Mouse (Mus musculus): ENCODE measurements around the gene Recql5. TPM values are rescaled to one million over a fixed set of nuclear protein-coding genes. Genes with fewer than 3 reads are reported as not detected.

Gene Recql5
- polyA plus RNA-seq, 1 experiment from 2014 or later: 7.9 TPM

- peak; percentile 19 for ATAC-seq (ENCODE audit: low read depth)
- H3K9ac ChIP-seq (ENCODE audit: low read depth, low read length): peak within 1 kb of the TSS; percentile 82
Observed at GRCm38 (mm10) chr11:115899486-115900266, 33.6 kb downstream of the Recql5 start, which contains the start of gene Smim5. Gene Smim5 (plus strand): TSS chr11:115899966.

DNA sequence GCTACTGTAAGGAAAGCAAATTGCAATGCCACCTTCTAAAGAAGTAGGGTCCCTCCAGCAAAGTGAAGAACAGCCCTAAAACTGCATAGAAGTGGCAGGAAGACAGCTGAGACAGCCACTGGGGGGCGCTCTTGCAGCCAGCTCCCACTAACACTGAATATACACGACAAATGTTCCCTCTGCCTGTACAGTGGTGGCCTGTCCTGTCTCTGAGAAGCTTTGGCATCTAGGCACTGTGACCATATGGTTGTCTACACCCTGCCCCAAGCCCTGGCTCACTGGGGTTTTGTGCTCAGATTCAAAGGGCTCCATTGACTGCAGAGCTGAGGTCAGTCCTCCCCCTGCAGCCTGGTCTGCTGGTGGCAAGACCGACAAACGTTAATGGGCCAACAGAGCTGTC lies 34.4 kb downstream of the Recql5 start:
- Histone ChIP-seq H3K4me3 (ENCODE audit: low read depth, low read length) (no peak overlapping the region), H3K4me2 (ENCODE audit: low read depth, low read length) (peak overlapping the region; percentile 67; the same call in 1 of the 2 replicates), H3K27me3 (ENCODE audit: control insufficient read depth, insufficient read depth, low read depth, low read length) (no peaks in the 10 kb centered on the region), H3K27ac (ENCODE audit: low read length) (peak overlapping the region; percentile 98), H3K9me3 (replicated peaks; ENCODE audit: control insufficient read depth, low read length) (no peaks in the 10 kb centered on the region), H3K4me1 (ENCODE audit: control insufficient read depth, low read depth, low read length) (peaks cover 53% of the 10 kb centered on the region), H3K9ac (ENCODE audit: low read depth, low read length) (peak overlapping the region; percentile 82; the same call in 1 of the 2 replicates), H3K36me3 (ENCODE audit: control insufficient read depth, insufficient read depth) (no peaks in the 10 kb centered on the region)
- WGBS (ENCODE audit: insufficient replicate concordance): 9% methylated on average over 4 of the region's 4 CpGs
- no peak for ATAC-seq (ENCODE audit: low read depth)

More at GRCm38 (mm10) chr11:115899486-115900266, 33.6 kb downstream of the Recql5 start, which contains the start of gene Smim5:
- WGBS (ENCODE audit: insufficient replicate concordance): 17% methylated on average over 16 of the region's 16 CpGs
- H3K4me1 ChIP-seq (ENCODE audit: control insufficient read depth, low read depth, low read length): peaks cover 61% of the 10 kb centered on the region
- no peaks in the 10 kb centered on the region for H3K27me3 ChIP-seq (ENCODE audit: control insufficient read depth, insufficient read depth, low read depth, low read length)
- no peaks in the 10 kb centered on the region; the same call in 1 of the 2 replicates for H3K36me3 ChIP-seq (ENCODE audit: control insufficient read depth, insufficient read depth)
- H3K4me3 ChIP-seq (ENCODE audit: low read depth, low read length): peak within 1 kb of the TSS; percentile 72
- H3K4me2 ChIP-seq (ENCODE audit: low read depth, low read length): peak within 1 kb of the TSS; percentile 67
- H3K27ac ChIP-seq (ENCODE audit: low read length): peak within 1 kb of the TSS; percentile 98
- H3K9me3 ChIP-seq (replicated peaks; ENCODE audit: control insufficient read depth, low read length): no peaks in the 10 kb centered on the region

DNA sequence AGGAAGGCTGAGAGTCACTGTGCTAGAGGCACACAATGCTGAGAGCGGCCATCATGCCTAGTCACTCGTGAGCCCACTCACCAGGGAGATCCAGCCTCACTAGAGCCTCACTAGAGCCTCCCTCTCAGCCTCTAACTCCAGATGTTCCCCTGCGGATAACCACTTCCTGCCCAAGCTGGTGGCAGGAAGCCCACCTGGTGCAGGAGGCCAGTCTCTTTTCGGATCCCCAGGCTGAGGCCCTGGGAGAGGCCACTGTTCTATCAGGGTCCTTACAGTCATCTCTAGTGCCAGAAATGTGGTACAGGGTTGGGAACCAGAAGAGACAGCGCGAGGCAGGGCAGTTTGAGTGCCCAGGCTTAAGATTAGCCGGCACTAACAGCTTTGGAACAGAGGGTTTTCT lies 34.8 kb downstream of the Recql5 start:
- peak overlapping the region; percentile 67; the same call in 1 of the 2 replicates for H3K4me2 ChIP-seq (ENCODE audit: low read depth, low read length)
- peak overlapping the region; percentile 98; the same call in 1 of the 2 replicates for H3K27ac ChIP-seq (ENCODE audit: low read length)
- 37% methylated on average over 7 of the region's 7 CpGs for WGBS (ENCODE audit: insufficient replicate concordance)
- peaks cover 49% of the 10 kb centered on the region for H3K4me1 ChIP-seq (ENCODE audit: control insufficient read depth, low read depth, low read length)
- no peaks in the 10 kb centered on the region for H3K36me3 ChIP-seq (ENCODE audit: control insufficient read depth, insufficient read depth)
- H3K9me3 ChIP-seq (replicated peaks; ENCODE audit: control insufficient read depth, low read length): no peaks in the 10 kb centered on the region
- ATAC-seq (ENCODE audit: low read depth): no peak
- no peak overlapping the region for H3K4me3 ChIP-seq (ENCODE audit: low read depth, low read length)
- H3K27me3 ChIP-seq (ENCODE audit: control insufficient read depth, insufficient read depth, low read depth, low read length): no peaks in the 10 kb centered on the region
- peak overlapping the region; percentile 82; the same call in 1 of the 2 replicates for H3K9ac ChIP-seq (ENCODE audit: low read depth, low read length)

- H3K4me3 ChIP-seq (ENCODE audit: low read depth, low read length): no peak overlapping the region
- H3K27ac ChIP-seq (ENCODE audit: low read length): no peak overlapping the region
- peaks cover 15% of the 10 kb centered on the region for H3K4me1 ChIP-seq (ENCODE audit: control insufficient read depth, low read depth, low read length)
- H3K9ac ChIP-seq (ENCODE audit: low read depth, low read length): no peak overlapping the region
- 50% methylated on average over 14 of the region's 14 CpGs for WGBS (ENCODE audit: insufficient replicate concordance)
- no peak for ATAC-seq (ENCODE audit: low read depth)
- no peaks in the 10 kb centered on the region for H3K27me3 ChIP-seq (ENCODE audit: control insufficient read depth, insufficient read depth, low read depth, low read length)
- no peaks in the 10 kb centered on the region for H3K9me3 ChIP-seq (replicated peaks; ENCODE audit: control insufficient read depth, low read length)
- no peaks in the 10 kb centered on the region for H3K36me3 ChIP-seq (ENCODE audit: control insufficient read depth, insufficient read depth)
- no peak overlapping the region for H3K4me2 ChIP-seq (ENCODE audit: low read depth, low read length)
Observed at GRCm38 (mm10) chr11:115894755-115895520, 38.3 kb downstream of the Recql5 start.

DNA sequence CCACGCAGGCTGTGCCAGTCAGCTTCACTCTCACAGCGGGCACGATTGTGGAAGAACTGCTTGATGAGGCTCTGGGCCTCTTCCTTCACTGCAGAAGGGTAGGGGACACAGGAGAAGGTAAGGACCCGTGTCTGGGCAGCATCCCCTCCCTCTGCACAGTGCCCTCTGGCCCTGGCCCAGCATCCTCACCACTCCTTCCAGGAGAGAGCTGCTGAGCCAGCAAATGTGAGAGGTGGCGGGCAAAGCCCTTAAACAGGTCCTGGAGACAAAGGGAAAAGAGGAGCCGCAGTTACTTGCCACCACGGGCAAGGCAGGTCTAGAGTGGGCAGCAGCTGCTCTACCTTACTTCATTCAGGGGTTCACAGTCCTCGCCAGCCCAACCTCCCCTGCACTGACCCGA lies 40.2 kb downstream of the Recql5 start:
- H3K9me3 ChIP-seq (replicated peaks; ENCODE audit: control insufficient read depth, low read length): no peaks in the 10 kb centered on the region
- no peaks in the 10 kb centered on the region for H3K27me3 ChIP-seq (ENCODE audit: control insufficient read depth, insufficient read depth, low read depth, low read length)
- no peak overlapping the region for H3K27ac ChIP-seq (ENCODE audit: low read length)
- no peaks in the 10 kb centered on the region for H3K36me3 ChIP-seq (ENCODE audit: control insufficient read depth, insufficient read depth)
- no peak overlapping the region for H3K9ac ChIP-seq (ENCODE audit: low read depth, low read length)
- H3K4me3 ChIP-seq (ENCODE audit: low read depth, low read length): no peak overlapping the region
- no peak overlapping the region for H3K4me2 ChIP-seq (ENCODE audit: low read depth, low read length)
- WGBS (ENCODE audit: insufficient replicate concordance): 82% methylated on average over 9 of the region's 9 CpGs
- ATAC-seq (ENCODE audit: low read depth): no peak
- no peaks in the 10 kb centered on the region; the same call in none of the 2 replicates for H3K4me1 ChIP-seq (ENCODE audit: control insufficient read depth, low read depth, low read length)

- ATAC-seq (ENCODE audit: low read depth): peak; percentile 31
- H3K36me3 ChIP-seq (ENCODE audit: control insufficient read depth, insufficient read depth): no peaks in the 10 kb centered on the region
- no peak overlapping the region for H3K27ac ChIP-seq (ENCODE audit: low read length)
- H3K9me3 ChIP-seq (replicated peaks; ENCODE audit: control insufficient read depth, low read length): no peaks in the 10 kb centered on the region
- H3K9ac ChIP-seq (ENCODE audit: low read depth, low read length): no peak overlapping the region
- 62% methylated on average over 6 of the region's 6 CpGs for WGBS (ENCODE audit: insufficient replicate concordance)
- no peak overlapping the region for H3K4me2 ChIP-seq (ENCODE audit: low read depth, low read length)
- no peaks in the 10 kb centered on the region; the same call in 1 of the 2 replicates for H3K4me1 ChIP-seq (ENCODE audit: control insufficient read depth, low read depth, low read length)
- H3K4me3 ChIP-seq (ENCODE audit: low read depth, low read length): no peak overlapping the region
- H3K27me3 ChIP-seq (ENCODE audit: control insufficient read depth, insufficient read depth, low read depth, low read length): no peaks in the 10 kb centered on the region
Observed at GRCm38 (mm10) chr11:115892213-115892612, 41.1 kb downstream of the Recql5 start.

GRCm38 (mm10) chr11:115889159-115889558 lies 44.1 kb downstream of the Recql5 start:
- Histone ChIP-seq H3K27me3 (ENCODE audit: control insufficient read depth, insufficient read depth, low read depth, low read length) (no peaks in the 10 kb centered on the region), H3K27ac (ENCODE audit: low read length) (no peak overlapping the region), H3K36me3 (ENCODE audit: control insufficient read depth, insufficient read depth) (no peaks in the 10 kb centered on the region), H3K4me3 (ENCODE audit: low read depth, low read length) (no peak overlapping the region), H3K9ac (ENCODE audit: low read depth, low read length) (no peak overlapping the region), H3K9me3 (replicated peaks; ENCODE audit: control insufficient read depth, low read length) (no peaks in the 10 kb centered on the region), H3K4me1 (ENCODE audit: control insufficient read depth, low read depth, low read length) (no peaks in the 10 kb centered on the region; the same call in 1 of the 2 replicates), H3K4me2 (ENCODE audit: low read depth, low read length) (no peak overlapping the region)
- WGBS (ENCODE audit: insufficient replicate concordance): 74% methylated on average over 6 of the region's 6 CpGs
- ATAC-seq (ENCODE audit: low read depth): no peak

DNA sequence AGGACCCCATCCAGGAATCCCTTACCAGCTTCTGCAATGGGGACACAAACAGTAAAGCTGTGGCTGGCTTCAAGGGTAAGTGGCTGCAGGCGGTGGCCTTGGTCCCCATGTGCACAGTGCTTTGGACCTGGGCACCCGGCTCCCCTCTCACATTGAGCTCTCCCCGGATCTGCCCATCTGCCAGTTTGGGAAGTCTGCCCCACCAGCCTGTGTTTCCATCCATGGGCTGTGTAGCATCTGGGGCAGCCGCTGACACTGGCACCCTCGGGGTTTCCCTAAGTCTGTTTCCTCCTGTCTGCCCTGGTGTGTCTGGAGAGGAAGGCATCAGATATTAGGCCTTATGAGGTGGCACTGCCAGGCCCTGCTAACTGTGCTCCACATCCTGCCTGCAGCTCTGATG lies 45.3 kb downstream of the Recql5 start:
- Histone ChIP-seq H3K27me3 (ENCODE audit: control insufficient read depth, insufficient read depth, low read depth, low read length) (0 out of 2 replicates have a peak, but pooled peaks cover under 1% of the 10 kb centered on the region), H3K4me3 (ENCODE audit: low read depth, low read length) (no peak overlapping the region), H3K4me2 (ENCODE audit: low read depth, low read length) (no peak overlapping the region), H3K36me3 (ENCODE audit: control insufficient read depth, insufficient read depth) (no peaks in the 10 kb centered on the region), H3K9ac (ENCODE audit: low read depth, low read length) (no peak overlapping the region), H3K27ac (ENCODE audit: low read length) (no peak overlapping the region), H3K9me3 (replicated peaks; ENCODE audit: control insufficient read depth, low read length) (no peaks in the 10 kb centered on the region), H3K4me1 (ENCODE audit: control insufficient read depth, low read depth, low read length) (no peaks in the 10 kb centered on the region; the same call in 1 of the 2 replicates)
- ATAC-seq (ENCODE audit: low read depth): no peak
- 59% methylated on average over 5 of the region's 5 CpGs for WGBS (ENCODE audit: insufficient replicate concordance)

Measured in liver, embryonic 16.5 days (tissue).